Mouse (Mus musculus) E14TG2a.4 (cell line): ENCODE data around the gene Ccl17.

Source experiments
- CTCF ChIP-seq: conservative IDR thresholded peaks from 2 replicates; pipeline ENCODE4 v1.5.1; 2014; ENCODE audit warnings: low read length
- POU5F1 ChIP-seq: IDR thresholded peaks from 2 replicates; pipeline ENCODE4 v1.6.1; 2014; ENCODE audit warnings: low read length, borderline replicate concordance

GRCm38 (mm10) chr8:94828284-94828683 lies 18.0 kb downstream of the Ccl17 start:
- TF ChIP-seq CTCF, result no peak
- no peak for TF ChIP-seq POU5F1
